Mouse (Mus musculus): ENCODE measurements around the gene Pilra.
"Not testable (repeated sequence)": the region's sequence is repeated elsewhere in the genome, so short reads cannot be mapped to it uniquely, and the experiment has no call there.

DNA sequence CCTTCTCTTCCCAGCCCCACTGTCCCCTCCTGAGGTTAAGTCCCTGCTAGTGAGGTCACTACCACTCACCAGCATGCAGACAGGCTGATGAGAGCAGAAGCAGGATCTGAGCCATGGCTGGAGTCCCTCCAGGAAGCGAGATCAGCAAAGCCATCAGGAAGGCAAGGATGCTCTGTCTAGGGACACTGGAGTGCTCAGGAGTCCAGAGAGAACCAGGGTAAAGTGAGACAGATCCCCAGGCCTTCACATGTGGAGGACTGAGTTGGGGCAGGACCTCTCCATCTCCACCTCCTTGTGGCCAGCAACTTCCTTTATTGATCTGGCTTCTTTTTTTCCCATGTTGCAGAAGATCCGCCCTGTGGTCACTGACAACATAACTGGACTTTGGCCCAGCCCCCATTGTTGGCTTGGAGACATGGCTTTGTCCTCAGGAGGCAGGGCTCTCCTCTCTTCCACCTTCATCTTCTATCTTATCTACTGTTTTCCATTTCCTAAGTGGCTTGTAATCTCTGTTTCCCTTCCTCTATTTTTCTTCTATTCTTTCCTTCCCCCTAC, at the start of gene Pilra:
- TF ChIP-seq POLR2A (IDR thresholded peaks at IDR 0.05; ENCODE audit: low read depth, low read length); CTCF (IDR thresholded peaks at IDR 0.05; ENCODE audit: borderline replicate concordance, insufficient read depth, low read length): not testable (repeated sequence)
